Mouse (Mus musculus) urinary bladder, postnatal 36 days (tissue): ENCODE measurements at regions not wholly inside any gene's neighbourhood (a gene's known extent, or its start where the extent isn't known, plus 50 kb on each side); places are given as distances from the start of the nearest gene placed in this dataset.

Experiments used
- DNase-seq, 2 experiments: peaks; one replicate each; pipeline ENCODE4 v3.0.0; 2022; ENCODE audit warnings: low spot score in 2 of 2, mixed read lengths in 1 of 2

GRCm38 (mm10) chr5:133569096-133569495 lies 530.4 kb upstream of the Castor2 start:
- no peak for DNase-seq

- DNase-seq, result no peak
Measured at GRCm38 (mm10) chr5:133566506-133566905, 533.0 kb upstream of the Castor2 start.

- DNase-seq, result no peak
Measured at GRCm38 (mm10) chr5:133550657-133551056, 548.9 kb upstream of the Castor2 start.

GRCm38 (mm10) chr5:133542217-133542616 lies 557.3 kb upstream of the Castor2 start:
- no peak for DNase-seq

GRCm38 (mm10) chr5:133532678-133533077 lies 566.8 kb upstream of the Castor2 start:
- no peak for DNase-seq

- no peak for DNase-seq
Measured at GRCm38 (mm10) chr5:133505661-133506060, 593.9 kb upstream of the Castor2 start.

- DNase-seq, result peak in 1 of 2 experiments; percentile 19
Measured at GRCm38 (mm10) chr5:133487806-133488290, 611.7 kb upstream of the Castor2 start.

- DNase-seq, result no peak
Measured at GRCm38 (mm10) chr5:133482291-133483086, 617.0 kb upstream of the Castor2 start.

- DNase-seq, result no peak
Measured at GRCm38 (mm10) chr5:133479205-133479604, 620.3 kb upstream of the Castor2 start.

- DNase-seq, result no peak
Measured at GRCm38 (mm10) chr5:133453349-133454049, 646.0 kb upstream of the Castor2 start.

- DNase-seq, result no peak
Measured at GRCm38 (mm10) chr5:133449926-133450325, 649.6 kb upstream of the Castor2 start.

GRCm38 (mm10) chr5:133400826-133401225 lies 698.7 kb upstream of the Castor2 start:
- no peak for DNase-seq

- DNase-seq, result no peak
Measured at GRCm38 (mm10) chr5:133389896-133390295, 709.6 kb upstream of the Castor2 start.

- DNase-seq, result no peak
Measured at GRCm38 (mm10) chr5:133389023-133389840, 710.3 kb upstream of the Castor2 start.

GRCm38 (mm10) chr5:133385374-133386349 lies 713.8 kb upstream of the Castor2 start:
- no peak for DNase-seq

GRCm38 (mm10) chr5:133365771-133366170 lies 733.7 kb upstream of the Castor2 start:
- DNase-seq, result no peak

- no peak for DNase-seq
Measured at GRCm38 (mm10) chr5:133347516-133347915, 752.0 kb upstream of the Castor2 start.

GRCm38 (mm10) chr5:133341973-133342372 lies 757.5 kb upstream of the Castor2 start:
- no peak for DNase-seq

GRCm38 (mm10) chr5:133320626-133321025 lies 777.5 kb upstream of the Auts2 start:
- DNase-seq, result no peak

GRCm38 (mm10) chr5:133320206-133320605 lies 777.1 kb upstream of the Auts2 start:
- no peak for DNase-seq

- no peak for DNase-seq
Measured at GRCm38 (mm10) chr5:133314031-133314430, 770.9 kb upstream of the Auts2 start.
